Mouse (Mus musculus): Measurements from ENCODE around the gene Cap2.

Gene Cap2

GRCm38 (mm10) chr13:46565913-46566312 lies 64.3 kb downstream of the Cap2 start:
- DNase-seq (ENCODE audit: low spot score in 2 of 2): no peak

GRCm38 (mm10) chr13:46569469-46569868 lies 67.8 kb downstream of the Cap2 start:
- no peak for DNase-seq (ENCODE audit: low spot score in 2 of 2)

- DNase-seq (ENCODE audit: low spot score in 2 of 2): no peak
Measured at GRCm38 (mm10) chr13:46571141-46571592, 69.5 kb downstream of the Cap2 start.

GRCm38 (mm10) chr13:46571961-46572647 lies 70.5 kb downstream of the Cap2 start:
- DNase-seq (ENCODE audit: low spot score in 2 of 2): no peak

- DNase-seq (ENCODE audit: low spot score in 2 of 2): no peak
Measured at GRCm38 (mm10) chr13:46572648-46573163, 71.1 kb downstream of the Cap2 start.

- no peak for DNase-seq (ENCODE audit: low spot score in 2 of 2)
Measured at GRCm38 (mm10) chr13:46574201-46574600, 72.6 kb downstream of the Cap2 start.

GRCm38 (mm10) chr13:46574707-46575106 lies 73.1 kb downstream of the Cap2 start:
- DNase-seq (ENCODE audit: low spot score in 2 of 2): no peak

GRCm38 (mm10) chr13:46584860-46585259 lies 83.2 kb downstream of the Cap2 start:
- DNase-seq (ENCODE audit: low spot score in 2 of 2): no peak

GRCm38 (mm10) chr13:46587717-46588289 lies 86.2 kb downstream of the Cap2 start:
- no peak for DNase-seq (ENCODE audit: low spot score in 2 of 2)

- DNase-seq (ENCODE audit: low spot score in 2 of 2): no peak
Measured at GRCm38 (mm10) chr13:46588606-46589005, 87.0 kb downstream of the Cap2 start.

GRCm38 (mm10) chr13:46590885-46591284 lies 89.2 kb downstream of the Cap2 start:
- DNase-seq (ENCODE audit: low spot score in 2 of 2): no peak

GRCm38 (mm10) chr13:46600694-46601093 lies 99.0 kb downstream of the Cap2 start:
- DNase-seq (ENCODE audit: low spot score in 2 of 2): no peak

- DNase-seq (ENCODE audit: low spot score in 2 of 2): no peak
Measured at GRCm38 (mm10) chr13:46601386-46601785, 99.7 kb downstream of the Cap2 start.

- DNase-seq (ENCODE audit: low spot score in 2 of 2): no peak
Measured at GRCm38 (mm10) chr13:46602674-46603073, 101.0 kb downstream of the Cap2 start.

- no peak for DNase-seq (ENCODE audit: low spot score in 2 of 2)
Measured at GRCm38 (mm10) chr13:46611033-46611432, 109.4 kb downstream of the Cap2 start.

GRCm38 (mm10) chr13:46613694-46614272 lies 112.1 kb downstream of the Cap2 start:
- DNase-seq (ENCODE audit: low spot score in 2 of 2): no peak

GRCm38 (mm10) chr13:46616673-46617362 lies 115.2 kb downstream of the Cap2 start:
- DNase-seq (ENCODE audit: low spot score in 2 of 2): peak; percentile 95 to 96

GRCm38 (mm10) chr13:46619633-46620032 lies 118.0 kb downstream of the Cap2 start:
- peak; percentile 70 to 79 for DNase-seq (ENCODE audit: low spot score in 2 of 2)

- DNase-seq (ENCODE audit: low spot score in 2 of 2): no peak
Measured at GRCm38 (mm10) chr13:46620964-46621757, 119.5 kb downstream of the Cap2 start.

GRCm38 (mm10) chr13:46626608-46627007 lies 125.0 kb downstream of the Cap2 start:
- no peak for DNase-seq (ENCODE audit: low spot score in 2 of 2)

GRCm38 (mm10) chr13:46627841-46628240 lies 126.2 kb downstream of the Cap2 start:
- DNase-seq (ENCODE audit: low spot score in 2 of 2): no peak

All from thymus, postnatal 10 days (tissue).